Mouse (Mus musculus) left cerebral cortex, adult 8-10 months (tissue): ENCODE measurements around the gene Eno3. TPM values are rescaled to one million over a fixed set of nuclear protein-coding genes. Genes with fewer than 3 reads are reported as not detected.
A peak's percentile ranks its signal among the peaks of the same experiment; 100 is the strongest.

ENCODE experiments used
- DNase-seq, 2 experiments: peaks; one replicate each; pipeline ENCODE4 v3.0.0; 2022; ENCODE audit warnings: low spot score in 2 of 2
- total RNA-seq, 4 experiments: library from RNA; stranded (reverse); gene quantifications; 2 replicates each; pipeline ENCODE4 v1.2.4; 2022

Gene Eno3
- total RNA-seq, 4 experiments from 2014 or later, result 10.5 to 14.1 (median 12.5) TPM

DNA sequence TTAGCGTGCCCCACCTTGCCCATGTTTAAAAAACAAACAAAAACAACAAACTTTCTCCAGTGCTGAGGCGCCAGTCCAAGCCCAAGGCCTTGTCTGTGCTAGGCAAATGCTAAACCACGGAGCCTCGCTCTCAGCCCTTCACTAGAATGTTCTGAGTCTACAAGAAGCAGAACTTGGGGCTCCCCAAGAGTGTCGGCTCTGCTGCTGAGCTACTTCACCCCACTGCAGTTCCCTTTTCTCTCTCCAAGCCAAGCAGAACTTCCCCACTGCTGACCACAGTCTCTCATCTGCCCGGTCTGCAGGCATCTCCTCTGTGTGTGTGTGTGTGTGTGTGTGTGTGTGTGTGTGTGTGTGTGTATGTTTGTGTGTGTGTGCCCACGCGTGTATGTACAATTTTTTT lies 22.9 kb downstream of the Eno3 start:
- no peak for DNase-seq

- DNase-seq, result no peak
Observed at GRCm38 (mm10) chr11:70681170-70681569, 24.2 kb downstream of the Eno3 start.

GRCm38 (mm10) chr11:70681897-70682581 lies 25.0 kb downstream of the Eno3 start:
- DNase-seq, result no peak

DNA sequence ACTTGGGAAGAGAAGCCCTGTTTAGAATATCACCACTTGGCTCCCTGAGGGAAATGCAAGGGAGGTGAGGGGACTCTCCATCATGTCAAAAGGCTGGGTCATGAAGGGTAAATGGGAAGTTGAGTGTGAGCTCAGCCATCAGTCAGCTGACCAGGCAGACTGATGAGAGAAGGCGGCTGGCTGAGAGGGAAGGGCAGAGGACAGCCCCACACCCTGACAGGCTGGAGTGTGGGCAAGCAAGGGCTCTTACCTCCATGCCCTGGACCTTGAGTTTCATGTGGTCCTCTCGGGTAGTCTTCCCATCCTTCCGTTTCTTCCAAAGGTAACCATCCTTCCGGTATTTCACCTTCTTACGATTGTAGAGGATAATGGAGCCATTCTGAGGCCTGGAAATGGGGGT lies 26.6 kb downstream of the Eno3 start:
- no peak for DNase-seq

DNA sequence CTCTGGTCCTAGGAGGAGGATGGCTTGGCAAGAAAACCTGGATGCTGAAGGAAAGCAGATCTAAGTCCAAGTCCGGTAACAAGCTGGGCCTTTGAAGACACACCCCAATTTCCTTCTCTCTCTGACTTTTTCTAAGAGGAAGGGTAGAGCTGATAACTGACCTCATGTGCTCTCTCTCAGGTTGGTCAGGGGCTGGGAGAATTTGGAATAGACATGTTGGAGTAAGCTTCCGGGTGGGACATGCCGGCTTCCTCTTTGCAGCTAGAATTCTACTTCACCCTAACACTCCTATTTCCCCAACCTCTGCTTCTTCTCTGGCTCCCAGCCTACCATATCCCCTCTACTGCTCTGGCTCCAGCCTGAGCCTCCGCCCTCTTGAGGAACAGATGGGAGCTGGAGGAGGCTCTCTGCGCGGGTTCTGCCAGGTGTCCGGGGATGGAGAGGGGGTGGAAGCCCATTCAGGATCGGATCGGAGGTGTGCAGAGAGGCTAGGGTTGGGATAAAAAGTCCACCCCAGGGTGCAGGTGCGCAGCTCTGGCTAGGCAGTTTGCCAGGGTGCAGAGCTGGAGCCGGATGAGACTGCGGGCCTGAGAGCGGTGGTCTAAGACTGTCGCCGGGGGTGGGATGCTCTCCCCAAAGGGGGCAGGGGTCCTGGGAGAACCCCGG lies 30.0 kb downstream of the Eno3 start:
- DNase-seq, result peak; percentile 57 to 73

DNA sequence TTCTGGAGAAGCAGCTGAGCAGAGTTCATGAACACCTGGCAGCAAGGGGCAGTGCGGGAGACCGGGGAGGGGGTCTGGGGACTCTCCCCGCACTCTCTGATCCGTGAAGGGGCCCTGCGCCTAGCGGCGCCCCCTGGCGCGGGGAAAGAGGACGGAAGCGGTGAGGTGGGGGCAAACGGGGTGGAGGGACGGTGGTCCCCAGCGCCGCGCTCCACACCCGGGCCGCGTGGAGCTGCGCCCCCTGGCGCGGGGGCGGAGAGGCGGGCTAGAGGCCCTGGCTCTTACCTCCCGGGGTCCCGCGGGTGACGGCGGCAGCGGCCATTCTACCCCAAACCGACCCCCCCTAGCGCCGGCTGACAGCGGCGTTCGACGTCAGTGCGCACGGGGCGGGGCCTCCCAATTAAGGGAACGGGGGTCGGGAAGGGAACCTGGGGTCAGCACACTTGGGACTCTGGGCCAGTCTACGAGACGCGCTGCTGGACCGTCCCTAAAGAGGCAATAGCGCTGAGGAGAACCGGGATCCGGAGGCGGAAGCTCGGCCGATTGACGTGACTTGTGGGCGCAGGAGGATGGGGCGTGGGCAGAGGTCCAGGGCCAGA lies 30.7 kb downstream of the Eno3 start, which contains the start of gene Camta2:
Gene Camta2 (minus strand): TSS at position 505 of the 599 bp plus-strand sequence.
- peak; percentile 68 to 79 for DNase-seq

GRCm38 (mm10) chr11:70688372-70688771 lies 31.4 kb downstream of the Eno3 start:
- DNase-seq, result no peak

DNA sequence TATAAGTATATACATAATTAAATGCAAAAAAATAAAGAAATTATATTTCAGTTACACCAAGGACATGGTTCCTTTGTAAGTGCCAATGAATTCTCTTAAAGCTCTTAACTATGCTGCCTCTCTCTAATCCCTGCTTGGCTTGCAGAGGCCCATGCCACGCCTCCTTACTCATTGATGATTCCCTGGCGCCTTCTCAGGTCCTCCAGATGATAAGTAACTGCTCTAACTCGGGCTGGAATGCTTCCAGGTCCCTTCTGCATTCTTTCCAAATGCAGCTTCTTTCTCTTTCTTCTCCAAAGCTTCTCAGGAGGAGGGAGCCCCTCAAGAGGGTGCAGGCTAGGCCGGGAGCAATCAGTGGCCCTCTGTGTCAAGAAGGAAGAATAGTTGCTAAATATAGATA lies 32.6 kb downstream of the Eno3 start:
- no peak for DNase-seq

GRCm38 (mm10) chr11:70693504-70693903 lies 36.5 kb downstream of the Eno3 start:
- DNase-seq, result no peak

DNA sequence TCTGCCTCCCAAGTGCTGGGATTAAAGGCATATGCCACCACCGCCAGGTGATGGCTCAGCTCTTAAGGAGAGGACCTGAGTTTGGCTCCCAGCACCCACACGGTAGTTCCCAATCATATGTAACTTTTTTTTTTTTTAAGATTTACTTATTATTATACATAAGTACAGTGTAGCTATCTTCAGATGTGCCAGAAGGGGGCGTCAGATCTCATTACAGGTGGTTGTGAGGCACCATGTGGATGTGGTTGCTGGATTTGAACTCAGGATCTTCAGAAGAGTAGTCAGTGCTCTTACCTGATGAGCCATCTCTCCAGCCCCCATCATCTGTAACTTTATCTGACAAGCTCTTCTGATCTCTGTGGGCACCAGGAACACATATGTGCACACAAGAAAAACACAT lies 40.4 kb downstream of the Eno3 start:
- DNase-seq, result no peak

DNA sequence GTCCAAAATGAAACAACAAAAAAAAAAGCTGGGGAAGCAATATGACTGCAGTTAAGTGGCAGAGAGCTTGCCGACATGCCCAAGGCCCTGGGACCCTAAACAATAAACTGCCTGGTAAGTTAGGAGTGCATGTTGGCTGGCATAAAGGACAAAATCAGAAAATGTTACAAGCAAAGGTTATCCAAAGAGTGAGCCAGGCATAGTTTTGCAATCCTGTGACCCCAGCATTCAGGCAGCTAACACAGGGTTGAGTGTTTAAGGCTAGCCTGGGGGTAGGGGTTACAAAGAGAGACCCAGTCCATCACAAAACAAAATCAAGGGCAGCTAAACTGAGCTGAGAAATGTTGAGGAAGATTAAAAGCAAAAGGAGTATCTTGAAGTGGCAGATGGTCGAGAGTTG lies 42.0 kb downstream of the Eno3 start:
- DNase-seq, result no peak

DNA sequence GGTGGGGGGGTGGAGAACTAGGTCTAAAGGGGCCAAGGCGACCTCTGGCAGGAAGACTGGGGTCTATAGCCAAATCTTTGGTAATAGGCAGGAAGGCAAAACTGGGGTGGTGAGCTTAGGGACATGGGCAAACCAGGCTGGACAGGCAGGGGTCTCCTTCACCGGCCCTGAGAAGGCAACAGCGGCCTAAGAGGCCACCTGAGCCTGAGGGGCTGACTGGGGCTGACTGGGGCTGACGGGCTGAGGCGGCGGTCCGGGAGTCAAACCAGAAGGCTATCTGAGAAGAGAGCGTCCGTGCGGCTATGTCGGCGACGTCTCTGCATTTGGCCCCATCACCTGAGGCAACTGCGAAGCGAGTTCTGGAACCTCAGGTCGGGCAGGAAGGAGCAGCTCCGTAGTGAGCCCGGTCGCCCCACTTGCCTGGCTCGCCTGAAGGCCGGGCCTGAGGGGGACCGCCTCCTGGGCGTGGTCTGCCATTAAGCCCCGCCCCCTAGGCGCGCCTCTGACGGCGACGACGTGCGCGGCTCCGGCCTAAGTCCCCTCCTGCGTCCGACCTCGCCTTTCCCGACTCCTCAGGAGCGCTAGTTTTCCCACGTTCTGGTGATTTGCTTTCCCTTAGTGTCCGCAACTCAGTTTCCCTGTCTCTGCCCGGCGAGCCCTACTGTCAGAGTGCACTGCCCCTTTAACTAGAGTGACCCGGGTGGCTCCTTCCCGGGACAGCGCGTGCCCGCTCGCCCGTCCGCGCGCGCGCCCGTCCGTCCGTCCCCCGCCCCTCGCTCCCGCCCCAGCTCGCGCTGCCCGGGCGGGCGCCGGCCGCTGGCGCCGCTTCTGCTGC lies 42.9 kb downstream of the Eno3 start, which contains the start of the genes Inca1 and Kif1c:
Gene Inca1 (minus strand): TSS at position 434 of the 835 bp plus-strand sequence.
Gene Kif1c (plus strand): TSS at position 827 of the 835 bp plus-strand sequence.
- peak; percentile 88 to 89 for DNase-seq

GRCm38 (mm10) chr11:70700613-70701012 lies 43.6 kb downstream of the Eno3 start:
- peak; percentile 45 to 55 for DNase-seq

GRCm38 (mm10) chr11:70701221-70701955 lies 44.4 kb downstream of the Eno3 start:
- DNase-seq, result no peak

DNA sequence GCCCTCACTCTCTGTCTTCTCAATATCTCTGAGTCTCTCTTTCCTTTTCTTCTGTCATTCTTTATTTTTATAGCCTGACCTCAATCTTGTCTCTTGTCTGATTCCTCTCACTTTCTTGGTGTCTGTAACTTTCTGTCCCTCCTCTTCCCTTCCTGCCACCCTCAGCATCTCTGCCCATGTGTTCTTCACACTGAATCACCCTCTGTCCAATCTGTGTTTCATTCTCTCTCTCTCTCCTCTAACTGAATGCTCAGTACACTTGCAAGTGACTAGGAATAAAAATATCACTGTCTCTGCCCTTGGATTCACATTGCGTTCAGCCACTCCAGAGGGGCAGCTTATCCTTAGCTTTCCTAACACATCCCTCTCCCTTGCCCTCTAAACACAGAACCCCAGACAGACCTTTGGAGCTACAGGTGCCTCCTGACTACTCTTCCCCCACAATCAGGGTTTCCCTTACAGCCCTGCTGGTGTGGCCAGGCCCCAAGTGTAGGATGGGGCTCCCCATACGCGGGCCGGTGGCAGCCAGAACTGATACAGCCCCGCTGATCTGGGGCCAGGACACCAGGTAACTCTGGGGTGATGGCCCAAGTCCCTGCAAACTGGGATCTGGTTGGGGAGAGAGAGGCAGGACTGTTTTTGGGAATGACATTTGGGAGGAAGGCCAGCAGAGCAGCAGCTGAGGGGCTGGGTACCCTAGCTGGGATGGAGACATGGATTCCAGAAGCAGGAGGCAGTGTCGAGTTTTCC lies 45.2 kb downstream of the Eno3 start:
- DNase-seq, result no peak

GRCm38 (mm10) chr11:70702781-70703180 lies 45.8 kb downstream of the Eno3 start:
- DNase-seq, result no peak

DNA sequence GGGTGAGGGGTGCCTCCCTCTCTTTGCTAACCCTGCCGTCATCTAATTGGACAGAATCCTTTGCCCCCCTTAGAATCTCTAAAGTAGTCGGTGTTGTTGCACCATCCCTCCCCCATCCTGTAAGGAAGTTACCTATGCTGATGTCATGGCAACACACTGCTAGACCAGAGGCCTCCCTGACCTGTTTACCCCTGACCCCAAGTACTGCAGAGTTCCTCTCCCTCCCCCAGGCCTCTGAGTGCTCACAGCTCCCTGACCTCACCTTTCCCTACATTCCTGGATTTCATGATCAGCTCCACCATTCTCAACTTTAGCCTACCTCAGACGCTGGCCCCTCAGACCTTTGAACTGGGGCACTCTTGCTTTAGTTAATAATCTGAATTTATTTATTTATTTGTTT lies 49.1 kb downstream of the Eno3 start:
- DNase-seq, result no peak

DNA sequence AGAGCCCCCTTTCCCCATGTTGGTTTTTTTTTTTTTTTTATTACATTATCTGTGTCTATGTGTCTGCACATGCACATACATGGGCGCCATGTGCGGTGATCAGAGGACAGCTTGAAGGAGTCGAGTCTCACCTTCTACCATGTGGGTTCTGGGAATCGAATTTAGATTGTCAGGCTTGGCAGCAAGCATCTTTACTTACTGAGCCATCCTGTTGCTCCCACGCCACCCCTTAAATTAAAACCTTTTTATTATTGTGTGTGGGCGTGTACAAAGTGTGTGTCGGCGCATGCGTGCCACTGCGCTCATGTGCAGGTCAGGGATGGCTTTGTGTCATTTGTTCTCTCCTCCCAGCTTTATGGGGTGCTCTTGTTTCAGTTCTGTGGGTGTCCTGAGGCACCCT lies 54.0 kb downstream of the Eno3 start:
- peak in 1 of 2 experiments; percentile 62 for DNase-seq
